Mouse (Mus musculus) forebrain, embryonic 16.5 days (tissue): Measurements from ENCODE around the gene Fto. TPM values are rescaled to one million over a fixed set of nuclear protein-coding genes. Genes with fewer than 3 reads are reported as not detected.
A peak's percentile ranks its signal among the peaks of the same experiment; 100 is the strongest.

Source experiments
- ATAC-seq: fragments of 200-750 bp; cut with Nextera tagmentation; 2 replicates; pipeline ENCODE4 v1.8.0; 2017; ENCODE audit warnings: mild to moderate bottlenecking, moderate library complexity
- H3K27ac ChIP-seq: fragments of 300-500 bp; sonication (generic); 2 replicates; pipeline ENCODE4 v1.5.1; 2014; ENCODE audit warnings: low read length, control low read depth
- H3K27me3 ChIP-seq: fragments of 300-500 bp; sonication (generic); replicated peaks from 2 replicates; pipeline ENCODE4 v1.6.1; 2014; ENCODE audit warnings: low read length; ENCODE audit not compliant: control insufficient read depth, insufficient read depth
- H3K36me3 ChIP-seq: fragments of 300-500 bp; sonication (generic); 2 replicates; pipeline ENCODE4 v1.6.1; 2014; ENCODE audit not compliant: control insufficient read depth, insufficient read depth
- H3K4me1 ChIP-seq: fragments of 300-500 bp; sonication (generic); replicated peaks from 2 replicates; pipeline ENCODE4 v1.6.1; 2014; ENCODE audit warnings: low read length; ENCODE audit not compliant: control insufficient read depth, insufficient read depth
- H3K4me2 ChIP-seq: fragments of 300-500 bp; sonication (generic); 2 replicates; pipeline ENCODE4 v1.6.1; 2014; ENCODE audit warnings: mild to moderate bottlenecking, low read length, control low read depth
- H3K4me3 ChIP-seq: fragments of 300-500 bp; sonication (generic); replicated peaks from 2 replicates; pipeline ENCODE4 v1.5.1; 2014; ENCODE audit warnings: mild to moderate bottlenecking, low read length, control low read depth
- H3K9ac ChIP-seq: fragments of 300-500 bp; sonication (generic); replicated peaks from 2 replicates; pipeline ENCODE4 v1.6.1; 2014; ENCODE audit warnings: low read depth, low read length, control low read depth
- H3K9me3 ChIP-seq: fragments of 300-500 bp; sonication (generic); 2 replicates; pipeline ENCODE4 v1.6.1; 2016; ENCODE audit warnings: low read length; ENCODE audit not compliant: control insufficient read depth
- WGBS: fragments of 180-500 bp; shearing (Covaris S2); extraction: QIAGEN DNeasy Blood & Tissue Kit; methylation state at CpG from one replicate; pipeline ENCODE4 v1.1.7; 2014; 5-methylcytosine and 5-hydroxymethylcytosine counted together
- polyA plus RNA-seq: library from polyadenylated mRNA; unstranded; fragments of >200 nt; fragmentation: Nextera tagmentation; extraction: Ambion mirVana; gene quantifications from 2 replicates; pipeline ENCODE4 v1.2.1, GENCODE M21; 2015

Gene Fto
- polyA plus RNA-seq, 1 experiment from 2014 or later = 132 TPM

GRCm38 (mm10) chr8:91669461-91670071 is 356.2 kb downstream of the Fto start:
- no peaks in the 10 kb centered on the region for H3K9me3 ChIP-seq
- H3K36me3 ChIP-seq = no peaks in the 10 kb centered on the region
- no peak overlapping the region for H3K4me3 ChIP-seq
- WGBS = 33% methylated on average over 16 of the region's 16 CpGs
- peaks cover 13% of the 10 kb centered on the region for H3K4me1 ChIP-seq
- H3K27me3 ChIP-seq = no peaks in the 10 kb centered on the region
- H3K9ac ChIP-seq = no peak overlapping the region
- H3K27ac ChIP-seq = no peak overlapping the region
- peak; percentile 32; the same call in 1 of the 2 replicates for ATAC-seq
- H3K4me2 ChIP-seq = no peak overlapping the region

GRCm38 (mm10) chr8:91676928-91677327 is 363.6 kb downstream of the Fto start:
- Histone ChIP-seq H3K27me3 (0 out of 2 replicates have a peak, but pooled peaks cover 4% of the 10 kb centered on the region), H3K36me3 (no peaks in the 10 kb centered on the region), H3K4me2 (no peak overlapping the region), H3K9me3 (no peaks in the 10 kb centered on the region), H3K27ac (no peak overlapping the region), H3K4me3 (no peak overlapping the region), H3K4me1 (peaks cover 14% of the 10 kb centered on the region), H3K9ac (no peak overlapping the region)
- peak; percentile 93 for ATAC-seq
- 47% methylated on average over 3 of the region's 3 CpGs for WGBS

- ATAC-seq = no peak
- H3K4me2 ChIP-seq = no peak overlapping the region
- H3K27ac ChIP-seq = no peak overlapping the region
- no peaks in the 10 kb centered on the region for H3K36me3 ChIP-seq
- H3K27me3 ChIP-seq = 0 out of 2 replicates have a peak, but pooled peaks cover 4% of the 10 kb centered on the region
- no peaks in the 10 kb centered on the region for H3K9me3 ChIP-seq
- no peak overlapping the region for H3K9ac ChIP-seq
- H3K4me3 ChIP-seq = no peak overlapping the region
- 30% methylated on average over 15 of the region's 15 CpGs for WGBS
- peaks cover 14% of the 10 kb centered on the region for H3K4me1 ChIP-seq
Measured at GRCm38 (mm10) chr8:91679451-91679850, 366.1 kb downstream of the Fto start.

GRCm38 (mm10) chr8:91680125-91680524 is 366.8 kb downstream of the Fto start:
- WGBS = 82% methylated on average over 5 of the region's 5 CpGs

GRCm38 (mm10) chr8:91684596-91685317 is 371.4 kb downstream of the Fto start:
- no peak for ATAC-seq
- no peaks in the 10 kb centered on the region for H3K36me3 ChIP-seq
- H3K27ac ChIP-seq = no peak overlapping the region
- 79% methylated on average over 6 of the region's 6 CpGs for WGBS
- no peaks in the 10 kb centered on the region for H3K4me1 ChIP-seq
- no peaks in the 10 kb centered on the region for H3K9me3 ChIP-seq
- H3K9ac ChIP-seq = no peak overlapping the region
- no peak overlapping the region for H3K4me2 ChIP-seq
- 0 out of 2 replicates have a peak, but pooled peaks cover 2% of the 10 kb centered on the region for H3K27me3 ChIP-seq
- H3K4me3 ChIP-seq = no peak overlapping the region

More at GRCm38 (mm10) chr8:91680125-91680524, 366.8 kb downstream of the Fto start:
- ATAC-seq = no peak
- Histone ChIP-seq H3K9me3 (no peaks in the 10 kb centered on the region), H3K4me2 (no peak overlapping the region), H3K4me3 (no peak overlapping the region), H3K4me1 (peaks cover 14% of the 10 kb centered on the region), H3K9ac (no peak overlapping the region), H3K27ac (no peak overlapping the region), H3K36me3 (no peaks in the 10 kb centered on the region), H3K27me3 (0 out of 2 replicates have a peak, but pooled peaks cover 4% of the 10 kb centered on the region)

- no peak overlapping the region for H3K9ac ChIP-seq
- H3K27me3 ChIP-seq = no peaks in the 10 kb centered on the region
- no peak overlapping the region for H3K4me2 ChIP-seq
- no peaks in the 10 kb centered on the region for H3K4me1 ChIP-seq
- no peak for ATAC-seq
- H3K36me3 ChIP-seq = no peaks in the 10 kb centered on the region
- H3K27ac ChIP-seq = no peak overlapping the region
- H3K4me3 ChIP-seq = no peak overlapping the region
- no peaks in the 10 kb centered on the region for H3K9me3 ChIP-seq
- WGBS = 41% methylated on average over 3 of the region's 3 CpGs
Measured at GRCm38 (mm10) chr8:91685408-91685807, 372.1 kb downstream of the Fto start.

GRCm38 (mm10) chr8:91692056-91692721 is 378.9 kb downstream of the Fto start:
- Histone ChIP-seq H3K27me3 (no peaks in the 10 kb centered on the region), H3K36me3 (no peaks in the 10 kb centered on the region), H3K4me2 (no peak overlapping the region), H3K9me3 (no peaks in the 10 kb centered on the region), H3K27ac (no peak overlapping the region), H3K4me1 (no peaks in the 10 kb centered on the region), H3K4me3 (no peak overlapping the region), H3K9ac (no peak overlapping the region)
- no peak for ATAC-seq
- 47% methylated on average over 15 of the region's 15 CpGs for WGBS

GRCm38 (mm10) chr8:91706533-91706932 is 393.2 kb downstream of the Fto start:
- no peak overlapping the region for H3K4me3 ChIP-seq
- H3K27me3 ChIP-seq = no peaks in the 10 kb centered on the region; the same call in 1 of the 2 replicates
- H3K4me2 ChIP-seq = no peak overlapping the region
- no peaks in the 10 kb centered on the region for H3K36me3 ChIP-seq
- 81% methylated on average over 5 of the region's 5 CpGs for WGBS
- H3K27ac ChIP-seq = no peak overlapping the region
- ATAC-seq = no peak
- peaks cover 15% of the 10 kb centered on the region for H3K4me1 ChIP-seq
- H3K9me3 ChIP-seq = no peaks in the 10 kb centered on the region
- H3K9ac ChIP-seq = no peak overlapping the region

GRCm38 (mm10) chr8:91708661-91709060 is 395.3 kb downstream of the Fto start:
- ATAC-seq = peak; percentile 32; the same call in 1 of the 2 replicates
- H3K9ac ChIP-seq = no peak overlapping the region
- peaks cover 25% of the 10 kb centered on the region for H3K4me1 ChIP-seq
- no peak overlapping the region for H3K4me2 ChIP-seq
- no peaks in the 10 kb centered on the region for H3K9me3 ChIP-seq
- H3K36me3 ChIP-seq = no peaks in the 10 kb centered on the region
- H3K27ac ChIP-seq = no peak overlapping the region
- WGBS = 11% methylated on average over 7 of the region's 7 CpGs
- H3K27me3 ChIP-seq = peaks cover 3% of the 10 kb centered on the region; the same call in 1 of the 2 replicates
- no peak overlapping the region for H3K4me3 ChIP-seq
